Mouse (Mus musculus): ENCODE measurements at regions not wholly inside any gene's neighbourhood (a gene's known extent, or its start where the extent isn't known, plus 50 kb on each side); places are given as distances from the start of the nearest gene placed in this dataset.
"Not testable (repeated sequence)": the region's sequence is repeated elsewhere in the genome, so short reads cannot be mapped to it uniquely, and the experiment has no call there.

GRCm38 (mm10) chr8:15670722-15671121 is 624.8 kb upstream of the BB014433 start:
- H3K27ac ChIP-seq (ENCODE audit: insufficient read depth, low read depth, low read length), result no peak overlapping the region
- 70% methylated on average over 10 of the region's 10 CpGs for WGBS
- no peaks in the 10 kb centered on the region for H3K4me1 ChIP-seq (ENCODE audit: control insufficient read depth, insufficient read depth, low read length)
- TF ChIP-seq CTCF (IDR thresholded peaks at IDR 0.05; ENCODE audit: insufficient read depth, low read depth, low read length) (no peak), POLR2A (IDR thresholded peaks at IDR 0.05; ENCODE audit: insufficient read depth, low read depth, low read length) (no peak)
- no peak overlapping the region for H3K4me3 ChIP-seq (ENCODE audit: insufficient read depth, low read depth, low read length)

GRCm38 (mm10) chr8:15670298-15670697 is 624.4 kb upstream of the BB014433 start:
- 86% methylated on average over 5 of the region's 5 CpGs for WGBS
- Histone ChIP-seq H3K4me3 (ENCODE audit: insufficient read depth, low read depth, low read length) (no peak overlapping the region), H3K27ac (ENCODE audit: insufficient read depth, low read depth, low read length) (no peak overlapping the region), H3K4me1 (ENCODE audit: control insufficient read depth, insufficient read depth, low read length) (no peaks in the 10 kb centered on the region)
- no peak for TF ChIP-seq POLR2A (IDR thresholded peaks at IDR 0.05; ENCODE audit: insufficient read depth, low read depth, low read length)
- TF ChIP-seq CTCF (IDR thresholded peaks at IDR 0.05; ENCODE audit: insufficient read depth, low read depth, low read length), result no peak

- 71% methylated on average over 3 of the region's 3 CpGs for WGBS
- Histone ChIP-seq H3K4me1 (ENCODE audit: control insufficient read depth, insufficient read depth, low read length) (no peaks in the 10 kb centered on the region), H3K27ac (ENCODE audit: insufficient read depth, low read depth, low read length) (no peak overlapping the region), H3K4me3 (ENCODE audit: insufficient read depth, low read depth, low read length) (no peak overlapping the region)
- TF ChIP-seq CTCF (IDR thresholded peaks at IDR 0.05; ENCODE audit: insufficient read depth, low read depth, low read length) (no peak), POLR2A (IDR thresholded peaks at IDR 0.05; ENCODE audit: insufficient read depth, low read depth, low read length) (no peak)
Observed at GRCm38 (mm10) chr8:15669515-15669914, 623.6 kb upstream of the BB014433 start.

- 69% methylated on average over 1 of the region's 1 CpGs for WGBS
- Histone ChIP-seq H3K4me3 (ENCODE audit: insufficient read depth, low read depth, low read length) (no peak overlapping the region), H3K27ac (ENCODE audit: insufficient read depth, low read depth, low read length) (no peak overlapping the region), H3K4me1 (ENCODE audit: control insufficient read depth, insufficient read depth, low read length) (no peaks in the 10 kb centered on the region)
- no peak for TF ChIP-seq CTCF (IDR thresholded peaks at IDR 0.05; ENCODE audit: insufficient read depth, low read depth, low read length)
- TF ChIP-seq POLR2A (IDR thresholded peaks at IDR 0.05; ENCODE audit: insufficient read depth, low read depth, low read length), result no peak
Observed at GRCm38 (mm10) chr8:15660602-15661001, 614.7 kb upstream of the BB014433 start.

- no peak overlapping the region for H3K4me3 ChIP-seq (ENCODE audit: insufficient read depth, low read depth, low read length)
- H3K4me1 ChIP-seq (ENCODE audit: control insufficient read depth, insufficient read depth, low read length), result no peaks in the 10 kb centered on the region
- no peak overlapping the region for H3K27ac ChIP-seq (ENCODE audit: insufficient read depth, low read depth, low read length)
- WGBS, result 55% methylated on average over 4 of the region's 4 CpGs
- TF ChIP-seq POLR2A (IDR thresholded peaks at IDR 0.05; ENCODE audit: insufficient read depth, low read depth, low read length) (no peak), CTCF (IDR thresholded peaks at IDR 0.05; ENCODE audit: insufficient read depth, low read depth, low read length) (no peak)
Observed at GRCm38 (mm10) chr8:15634769-15635366, 589.0 kb upstream of the BB014433 start.

GRCm38 (mm10) chr8:15628584-15628983 is 582.7 kb upstream of the BB014433 start:
- TF ChIP-seq CTCF (IDR thresholded peaks at IDR 0.05; ENCODE audit: insufficient read depth, low read depth, low read length), result no peak
- Histone ChIP-seq H3K4me3 (ENCODE audit: insufficient read depth, low read depth, low read length) (no peak overlapping the region), H3K4me1 (ENCODE audit: control insufficient read depth, insufficient read depth, low read length) (no peaks in the 10 kb centered on the region), H3K27ac (ENCODE audit: insufficient read depth, low read depth, low read length) (no peak overlapping the region)
- WGBS, result 54% methylated on average over 2 of the region's 2 CpGs

GRCm38 (mm10) chr8:15623602-15624392 is 577.9 kb upstream of the BB014433 start:
- WGBS, result 95% methylated on average over 31 of the region's 31 CpGs
- not testable (repeated sequence) for H3K4me3 ChIP-seq (ENCODE audit: insufficient read depth, low read depth, low read length); H3K27ac ChIP-seq (ENCODE audit: insufficient read depth, low read depth, low read length); H3K4me1 ChIP-seq (ENCODE audit: control insufficient read depth, insufficient read depth, low read length)

GRCm38 (mm10) chr8:15610217-15610616 is 564.3 kb upstream of the BB014433 start:
- 53% methylated on average over 8 of the region's 8 CpGs for WGBS
- Histone ChIP-seq H3K4me3 (ENCODE audit: insufficient read depth, low read depth, low read length) (no peak overlapping the region), H3K4me1 (ENCODE audit: control insufficient read depth, insufficient read depth, low read length) (no peaks in the 10 kb centered on the region), H3K27ac (ENCODE audit: insufficient read depth, low read depth, low read length) (no peak overlapping the region)
- TF ChIP-seq POLR2A (IDR thresholded peaks at IDR 0.05; ENCODE audit: insufficient read depth, low read depth, low read length) (no peak), CTCF (IDR thresholded peaks at IDR 0.05; ENCODE audit: insufficient read depth, low read depth, low read length) (no peak)

- 76% methylated on average over 7 of the region's 7 CpGs for WGBS
- Histone ChIP-seq H3K4me1 (ENCODE audit: control insufficient read depth, insufficient read depth, low read length) (no peaks in the 10 kb centered on the region), H3K27ac (ENCODE audit: insufficient read depth, low read depth, low read length) (no peak overlapping the region)
Observed at GRCm38 (mm10) chr8:15607598-15608215, 561.8 kb upstream of the BB014433 start.

More at GRCm38 (mm10) chr8:15607598-15608215, 561.8 kb upstream of the BB014433 start:
- H3K4me3 ChIP-seq (ENCODE audit: insufficient read depth, low read depth, low read length), result no peak overlapping the region
- TF ChIP-seq POLR2A (IDR thresholded peaks at IDR 0.05; ENCODE audit: insufficient read depth, low read depth, low read length) (no peak), CTCF (IDR thresholded peaks at IDR 0.05; ENCODE audit: insufficient read depth, low read depth, low read length) (no peak)

Measured in olfactory bulb, adult 2 months (tissue).